Mouse (Mus musculus) midbrain, embryonic 16.5 days (tissue): ENCODE data around the gene Pax7. TPM values are rescaled to one million over a fixed set of nuclear protein-coding genes. Genes with fewer than 3 reads are reported as not detected.

Experiments used
- ATAC-seq: fragments of 200-750 bp; cut with Nextera tagmentation; 2 replicates; pipeline ENCODE4 v1.8.0; 2017; ENCODE audit warnings: moderate TSS enrichment
- H3K27ac ChIP-seq: fragments of 300-500 bp; sonication (generic); 2 replicates; pipeline ENCODE4 v1.5.1; 2014; ENCODE audit warnings: mild to moderate bottlenecking, low read length, mixed read lengths
- H3K27me3 ChIP-seq: fragments of 300-500 bp; sonication (generic); 2 replicates; pipeline ENCODE4 v1.6.1; 2014; ENCODE audit warnings: low read depth, low read length, mixed read lengths; ENCODE audit not compliant: control insufficient read depth, insufficient read depth
- H3K36me3 ChIP-seq: fragments of 300-500 bp; sonication (generic); 2 replicates; pipeline ENCODE4 v1.6.1; 2014; ENCODE audit warnings: mild to moderate bottlenecking, low read length, moderate library complexity, mixed read lengths; ENCODE audit not compliant: control insufficient read depth, insufficient read depth
- H3K4me1 ChIP-seq: fragments of 300-500 bp; sonication (generic); 2 replicates; pipeline ENCODE4 v1.6.1; 2014; ENCODE audit warnings: mild to moderate bottlenecking, low read length, mixed read lengths; ENCODE audit not compliant: control insufficient read depth, insufficient read depth
- H3K4me2 ChIP-seq: fragments of 300-500 bp; sonication (generic); 2 replicates; pipeline ENCODE4 v1.6.1; 2014; ENCODE audit warnings: mild to moderate bottlenecking, low read length, mixed read lengths
- H3K4me3 ChIP-seq: fragments of 300-500 bp; sonication (generic); 2 replicates; pipeline ENCODE4 v1.5.1; 2014; ENCODE audit warnings: low read depth, mild to moderate bottlenecking, low read length, moderate library complexity, mixed read lengths
- H3K9ac ChIP-seq: fragments of 300-500 bp; sonication (generic); 2 replicates; pipeline ENCODE4 v1.6.1; 2014; ENCODE audit warnings: low read depth, low read length, mixed read lengths
- H3K9me3 ChIP-seq: fragments of 300-500 bp; sonication (generic); replicated peaks from 2 replicates; pipeline ENCODE4 v1.6.1; 2014; ENCODE audit warnings: mild to moderate bottlenecking, low read length, mixed read lengths; ENCODE audit not compliant: control insufficient read depth, poor library complexity, severe bottlenecking
- WGBS: fragments of 180-500 bp; shearing (Covaris S2); extraction: QIAGEN DNeasy Blood & Tissue Kit; methylation state at CpG from one replicate; pipeline ENCODE4 v1.1.7; 2014; 5-methylcytosine and 5-hydroxymethylcytosine counted together
- polyA plus RNA-seq: library from polyadenylated mRNA; unstranded; fragments of >200 nt; fragmentation: Nextera tagmentation; extraction: Ambion mirVana; gene quantifications from 2 replicates; pipeline ENCODE4 v1.2.1, GENCODE M21; 2015

Gene Pax7
- polyA plus RNA-seq, 1 experiment from 2014 or later: 4.4 TPM

DNA sequence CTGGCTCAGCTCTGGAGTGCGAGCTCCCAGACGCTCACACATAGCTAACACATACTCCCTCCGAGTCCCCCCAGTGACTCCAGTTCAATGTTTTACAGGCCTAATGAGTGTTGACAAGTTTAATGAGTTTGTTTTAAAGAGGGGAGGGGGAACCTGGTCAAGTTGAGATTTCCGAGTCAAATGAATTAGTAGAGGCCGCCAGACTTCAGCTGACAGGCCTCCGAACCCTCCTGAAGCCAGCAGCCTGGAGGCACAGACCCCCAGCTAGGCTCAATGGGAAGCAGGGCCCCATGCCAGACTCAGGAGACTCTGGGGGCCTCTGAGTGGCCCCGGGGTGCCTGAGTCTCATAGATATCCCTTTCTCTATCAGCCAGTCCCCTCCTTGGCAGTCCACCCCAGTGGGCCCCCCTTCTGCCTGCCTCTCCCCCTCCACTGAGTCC is 23.9 kb downstream of the Pax7 start:
- no peaks in the 10 kb centered on the region for H3K9me3 ChIP-seq
- peaks cover 24% of the 10 kb centered on the region for H3K4me1 ChIP-seq
- no peak overlapping the region for H3K4me2 ChIP-seq
- WGBS: 16% methylated on average over 7 of the region's 7 CpGs
- peaks cover 41% of the 10 kb centered on the region for H3K27me3 ChIP-seq
- no peak overlapping the region for H3K4me3 ChIP-seq
- H3K27ac ChIP-seq: no peak overlapping the region
- no peaks in the 10 kb centered on the region for H3K36me3 ChIP-seq
- ATAC-seq: no peak
- no peak overlapping the region for H3K9ac ChIP-seq

DNA sequence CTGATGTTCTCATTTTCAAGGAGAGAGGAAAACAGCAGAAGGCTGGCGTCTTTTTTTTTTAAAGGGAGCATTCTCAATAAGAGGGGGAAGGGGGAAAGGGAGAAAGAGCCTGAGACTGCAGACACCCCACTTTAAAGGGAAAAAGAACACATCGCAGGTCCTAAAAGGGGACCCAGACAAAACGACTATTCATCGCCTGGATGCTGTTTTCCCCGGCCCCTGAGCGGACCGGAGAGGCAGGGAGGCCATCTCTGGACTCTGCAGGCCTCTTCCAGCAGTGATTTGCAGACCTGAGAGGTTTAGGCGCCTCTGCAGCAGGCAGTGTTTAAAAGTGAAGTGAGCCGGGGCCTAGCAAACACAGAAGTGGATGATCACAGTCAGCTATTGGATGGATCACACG is 25.5 kb downstream of the Pax7 start:
- H3K36me3 ChIP-seq: no peaks in the 10 kb centered on the region
- H3K27ac ChIP-seq: no peak overlapping the region
- no peak overlapping the region for H3K9ac ChIP-seq
- ATAC-seq: no peak
- no peak overlapping the region for H3K4me3 ChIP-seq
- no peaks in the 10 kb centered on the region for H3K9me3 ChIP-seq
- H3K27me3 ChIP-seq: peaks cover 36% of the 10 kb centered on the region
- H3K4me1 ChIP-seq: peaks cover 24% of the 10 kb centered on the region
- 9% methylated on average over 10 of the region's 10 CpGs for WGBS
- H3K4me2 ChIP-seq: no peak overlapping the region

DNA sequence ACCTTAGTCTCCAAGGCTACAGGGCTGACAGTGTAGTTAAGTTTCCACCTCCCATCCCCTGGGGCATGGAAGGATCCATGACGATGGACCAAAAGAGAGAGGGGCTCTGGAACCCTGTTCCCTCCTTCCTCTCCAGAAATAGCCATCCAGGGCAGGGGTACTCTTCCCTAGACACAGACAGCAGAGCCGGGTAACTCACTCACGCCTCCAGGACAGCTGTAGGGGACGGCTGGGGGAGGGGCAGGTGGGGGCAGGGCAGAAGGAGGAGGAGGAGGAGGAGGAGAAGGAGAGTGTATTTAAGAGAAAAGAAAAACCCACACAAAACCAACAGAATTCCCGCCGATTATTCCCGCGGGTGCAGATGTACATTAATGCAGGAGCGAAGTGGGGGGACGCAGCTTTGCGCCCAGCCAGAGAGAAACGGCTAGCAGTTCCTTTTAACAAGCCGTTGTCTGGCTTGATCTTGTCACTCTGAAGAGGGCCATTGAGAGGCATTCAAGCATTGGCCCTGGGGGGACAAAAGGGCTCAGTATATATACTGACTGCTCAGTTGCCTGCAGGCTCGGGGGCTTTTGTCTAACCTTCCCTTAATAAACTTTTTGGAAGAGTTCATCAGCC is 26.0 kb downstream of the Pax7 start:
- ATAC-seq: no peak
- no peak overlapping the region for H3K4me2 ChIP-seq
- H3K9ac ChIP-seq: no peak overlapping the region

DNA sequence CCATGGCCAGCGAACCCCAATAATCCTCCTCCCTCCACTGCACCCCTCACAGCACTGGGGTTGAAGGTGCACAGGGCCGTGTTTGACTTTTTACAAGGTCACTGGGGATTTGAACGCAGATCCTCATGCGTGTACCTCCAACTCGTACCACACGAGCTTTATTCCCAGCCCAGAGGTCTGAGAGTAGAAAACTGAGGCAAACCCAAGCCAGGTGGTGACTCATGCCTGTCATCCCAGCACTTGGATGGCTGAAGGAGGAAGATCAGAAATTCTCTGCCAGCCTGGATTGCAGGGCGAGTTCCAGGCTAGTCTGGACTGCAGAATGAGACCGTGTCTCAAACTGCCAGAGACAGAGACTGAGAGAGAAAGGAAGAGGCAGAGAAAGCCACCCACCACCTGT is 28.4 kb downstream of the Pax7 start:
- Histone ChIP-seq H3K27ac (no peak overlapping the region), H3K27me3 (peaks cover 24% of the 10 kb centered on the region), H3K4me1 (peaks cover 17% of the 10 kb centered on the region), H3K9me3 (no peaks in the 10 kb centered on the region), H3K9ac (no peak overlapping the region), H3K36me3 (no peaks in the 10 kb centered on the region), H3K4me2 (no peak overlapping the region), H3K4me3 (no peak overlapping the region)
- no peak for ATAC-seq
- 81% methylated on average over 8 of the region's 8 CpGs for WGBS

More for the DNA sequence above, 26.0 kb downstream of the Pax7 start:
- Histone ChIP-seq H3K9me3 (no peaks in the 10 kb centered on the region), H3K27me3 (peaks cover 33% of the 10 kb centered on the region), H3K27ac (no peak overlapping the region), H3K36me3 (no peaks in the 10 kb centered on the region), H3K4me3 (no peak overlapping the region), H3K4me1 (peaks cover 24% of the 10 kb centered on the region)
- WGBS: 3% methylated on average over 14 of the region's 14 CpGs

DNA sequence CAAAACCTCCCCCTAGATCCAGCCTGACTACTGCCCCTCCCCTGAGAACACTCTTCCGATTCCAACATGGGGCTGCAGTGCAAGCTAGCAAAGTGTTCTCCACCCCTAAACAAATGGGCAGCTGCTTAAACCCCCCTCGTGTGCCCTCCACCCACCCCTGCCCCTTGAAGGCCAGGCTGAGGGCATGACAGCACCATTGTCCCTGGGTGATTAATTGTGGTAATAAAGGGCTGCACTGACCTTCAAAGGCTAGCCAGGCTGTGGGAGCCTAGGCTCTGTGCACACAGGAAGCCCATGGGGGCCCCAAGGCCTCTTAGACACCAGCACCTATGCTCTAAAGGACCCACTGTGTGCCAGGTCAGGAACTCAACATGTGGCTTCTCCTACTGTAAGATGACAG is 29.3 kb downstream of the Pax7 start:
- no peak for ATAC-seq
- Histone ChIP-seq H3K4me1 (peaks cover 10% of the 10 kb centered on the region), H3K9me3 (no peaks in the 10 kb centered on the region), H3K4me2 (no peak overlapping the region), H3K4me3 (no peak overlapping the region), H3K27me3 (peaks cover 23% of the 10 kb centered on the region), H3K9ac (no peak overlapping the region), H3K36me3 (no peaks in the 10 kb centered on the region), H3K27ac (no peak overlapping the region)
- 23% methylated on average over 2 of the region's 2 CpGs for WGBS

DNA sequence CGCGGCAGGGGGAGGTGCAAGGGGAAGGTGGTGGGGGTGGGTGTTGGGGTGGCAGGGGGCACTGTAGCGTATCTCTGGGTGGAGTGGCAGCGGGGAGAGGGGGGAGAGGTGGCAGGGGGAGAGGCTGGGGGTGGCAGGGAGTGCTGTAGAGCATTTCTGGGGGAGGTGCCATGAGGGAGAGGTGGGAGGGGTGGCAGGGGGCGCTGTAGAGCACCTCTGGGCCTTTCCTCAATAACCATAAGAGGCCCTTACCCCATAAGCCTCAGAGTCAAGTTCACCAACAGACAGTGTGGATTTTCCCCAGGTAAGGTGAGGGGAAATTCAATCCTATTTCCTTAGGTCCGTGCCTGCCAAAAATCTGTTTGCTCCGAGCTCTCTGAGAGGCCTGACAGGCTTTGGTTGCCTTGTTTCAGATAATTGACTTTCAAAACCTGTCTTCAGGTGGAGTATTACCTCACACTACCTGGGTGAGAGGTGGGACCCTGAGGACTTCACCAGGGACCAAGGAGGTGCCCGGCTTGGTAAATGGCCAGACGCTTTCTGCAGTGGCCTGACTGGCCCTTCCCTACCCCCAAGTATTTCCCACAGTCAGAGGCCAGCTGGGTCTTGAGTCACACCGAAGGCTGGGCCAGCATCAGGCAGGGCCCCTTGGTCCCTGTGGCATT is 33.8 kb downstream of the Pax7 start:
- Histone ChIP-seq H3K36me3 (no peaks in the 10 kb centered on the region), H3K4me3 (no peak overlapping the region), H3K27me3 (peaks cover 15% of the 10 kb centered on the region), H3K4me2 (no peak overlapping the region), H3K9me3 (no peaks in the 10 kb centered on the region), H3K9ac (no peak overlapping the region), H3K27ac (no peak overlapping the region), H3K4me1 (no peaks in the 10 kb centered on the region; the same call in 1 of the 2 replicates)
- no peak for ATAC-seq
- WGBS: 72% methylated on average over 10 of the region's 10 CpGs

DNA sequence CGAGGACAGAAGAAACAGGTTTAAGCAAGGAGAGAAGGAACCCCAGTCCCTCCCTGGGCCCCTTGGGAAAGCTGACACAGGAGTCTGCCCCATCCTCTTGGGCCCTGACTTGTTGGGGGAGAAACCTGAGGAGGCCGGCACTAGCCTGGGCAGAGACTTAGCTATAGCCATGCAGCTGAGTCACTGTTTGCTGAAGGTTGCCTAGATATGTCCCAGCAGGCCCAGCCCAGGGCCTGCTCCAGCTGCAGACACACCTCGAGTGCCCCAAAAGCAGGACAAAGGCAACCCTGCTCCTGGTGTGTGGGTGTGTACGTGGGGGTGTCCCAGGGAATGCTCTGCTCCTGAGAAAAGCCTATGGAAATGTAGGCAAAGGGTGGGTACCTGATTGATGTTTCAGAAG is 36.0 kb downstream of the Pax7 start:
- H3K4me1 ChIP-seq: no peaks in the 10 kb centered on the region; the same call in 1 of the 2 replicates
- H3K9ac ChIP-seq: no peak overlapping the region
- H3K27me3 ChIP-seq: peaks cover 10% of the 10 kb centered on the region
- H3K27ac ChIP-seq: no peak overlapping the region
- H3K36me3 ChIP-seq: no peaks in the 10 kb centered on the region
- WGBS: 63% methylated on average over 4 of the region's 4 CpGs
- no peaks in the 10 kb centered on the region for H3K9me3 ChIP-seq
- no peak overlapping the region for H3K4me2 ChIP-seq
- ATAC-seq: no peak
- H3K4me3 ChIP-seq: no peak overlapping the region

DNA sequence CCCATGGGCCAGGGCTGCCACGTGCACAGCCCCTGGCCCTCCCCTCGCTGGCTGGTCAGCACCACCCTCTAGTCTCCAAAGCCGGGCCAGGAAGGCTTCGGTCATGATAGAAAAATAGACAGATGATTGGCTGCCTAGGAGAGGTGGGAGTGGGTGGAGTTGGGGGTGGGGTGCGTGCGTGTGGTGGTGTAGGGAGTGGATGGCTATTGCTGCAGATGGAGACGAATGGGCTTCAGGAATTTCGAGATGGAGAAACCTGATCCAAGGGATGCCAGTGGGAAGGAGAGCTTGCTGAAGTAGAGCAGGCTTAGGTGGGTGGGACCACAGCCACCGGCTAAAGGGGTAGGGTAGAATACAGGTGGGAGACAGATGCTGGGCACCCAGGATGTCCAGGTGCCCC is 37.2 kb downstream of the Pax7 start:
- H3K9me3 ChIP-seq: no peaks in the 10 kb centered on the region

DNA sequence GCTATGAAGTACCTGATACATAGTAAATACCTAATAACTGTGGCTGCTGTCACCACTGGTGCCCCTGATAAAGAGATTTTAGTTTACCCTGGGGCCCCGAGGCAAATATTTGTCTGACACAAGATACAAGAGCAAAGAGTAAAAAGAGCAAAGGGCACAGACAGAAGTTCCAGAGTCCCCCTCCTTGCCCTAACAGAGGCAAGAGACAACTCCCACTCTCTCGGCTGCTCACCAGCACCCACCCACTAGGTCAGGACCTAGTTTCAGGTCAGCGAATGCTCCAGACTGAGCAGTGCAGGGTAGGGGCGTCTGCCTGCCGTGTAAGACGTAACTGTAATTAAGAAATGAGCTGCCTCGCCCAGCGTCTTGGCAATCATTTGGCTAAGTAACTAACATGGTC is 42.2 kb downstream of the Pax7 start:
- H3K9me3 ChIP-seq: no peaks in the 10 kb centered on the region
- H3K27me3 ChIP-seq: peaks cover 3% of the 10 kb centered on the region
- H3K4me3 ChIP-seq: no peak overlapping the region
- WGBS: 48% methylated on average over 8 of the region's 8 CpGs
- no peak overlapping the region for H3K4me2 ChIP-seq
- peaks cover 7% of the 10 kb centered on the region for H3K4me1 ChIP-seq
- H3K27ac ChIP-seq: no peak overlapping the region
- ATAC-seq: no peak
- no peaks in the 10 kb centered on the region for H3K36me3 ChIP-seq
- no peak overlapping the region for H3K9ac ChIP-seq

More for the DNA sequence above, 37.2 kb downstream of the Pax7 start:
- no peak overlapping the region for H3K4me3 ChIP-seq
- H3K27me3 ChIP-seq: peaks cover 10% of the 10 kb centered on the region
- no peak overlapping the region for H3K27ac ChIP-seq
- WGBS: 44% methylated on average over 9 of the region's 9 CpGs
- H3K4me1 ChIP-seq: peaks cover 3% of the 10 kb centered on the region
- H3K4me2 ChIP-seq: no peak overlapping the region
- no peaks in the 10 kb centered on the region for H3K36me3 ChIP-seq
- ATAC-seq: no peak
- no peak overlapping the region for H3K9ac ChIP-seq
